Mouse (Mus musculus): ENCODE measurements around the gene Dhx58.
A peak's percentile ranks its signal among the peaks of the same experiment; 100 is the strongest.

Dhx58 gene

DNA sequence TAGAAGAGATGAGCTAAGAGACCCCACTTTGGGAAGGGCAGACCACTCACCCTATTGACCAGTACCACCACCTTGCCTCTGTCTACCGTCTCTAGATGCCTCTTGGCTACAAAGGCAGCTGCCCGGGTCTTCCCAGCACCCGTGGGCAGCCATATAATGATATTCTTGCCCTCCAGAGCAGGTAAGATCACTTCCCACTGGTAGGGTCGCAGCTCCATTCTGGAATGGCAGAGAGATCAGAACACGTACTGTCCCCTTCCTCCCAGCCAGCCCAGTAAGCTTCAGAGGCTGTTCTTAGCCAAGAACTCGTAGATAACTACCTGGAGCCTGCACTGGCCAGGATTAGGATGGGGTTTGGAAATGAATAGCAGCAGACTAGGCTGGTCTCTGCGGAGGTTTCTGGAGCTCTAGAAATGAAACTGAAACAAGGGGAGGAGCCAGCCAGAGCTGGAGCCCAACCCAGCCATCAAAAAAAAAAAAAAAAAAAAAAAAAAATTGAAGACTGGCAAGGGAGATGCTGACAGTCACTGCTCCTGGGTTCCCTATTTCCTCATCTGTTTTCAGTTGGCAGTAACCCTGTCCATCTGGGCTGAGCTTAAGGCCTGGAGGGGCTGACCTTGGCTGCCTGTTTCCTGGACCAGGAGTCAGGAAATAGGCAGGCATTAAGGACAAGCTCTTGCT is at the start of gene Dhx58:
Gene Dhx58, minus strand, starts transcription at position 421 of the 681 bp plus-strand sequence.
- no peak for DNase-seq (ENCODE audit: low spot score in 2 of 2)

- DNase-seq (ENCODE audit: low spot score in 2 of 2), result no peak
Measured at GRCm38 (mm10) chr11:100752294-100752693, 48.2 kb upstream of the Dhx58 start.

DNA sequence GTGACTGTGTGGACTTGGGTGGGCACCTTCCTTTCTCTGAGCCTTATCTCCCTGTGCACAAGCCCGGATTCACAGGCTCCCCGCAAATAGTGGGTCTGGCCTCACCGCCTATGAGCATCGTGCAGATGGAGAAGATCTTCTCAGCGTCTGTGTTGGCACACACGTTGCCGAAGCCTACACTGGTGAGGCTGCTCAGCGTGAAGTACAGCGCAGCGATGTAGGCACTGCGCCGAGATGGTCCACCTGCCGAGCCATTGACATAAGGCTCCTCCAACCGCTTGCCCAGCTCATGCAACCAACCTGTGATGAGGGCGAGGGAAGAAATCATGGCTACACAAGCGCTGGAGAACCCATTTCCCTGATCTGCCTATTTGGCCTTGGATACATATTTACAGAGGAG is 46.1 kb upstream of the Dhx58 start:
- no peak for DNase-seq (ENCODE audit: low spot score in 2 of 2)

GRCm38 (mm10) chr11:100749469-100749868 is 45.4 kb upstream of the Dhx58 start:
- no peak for DNase-seq (ENCODE audit: low spot score in 2 of 2)

- DNase-seq (ENCODE audit: low spot score in 2 of 2), result no peak
Measured at GRCm38 (mm10) chr11:100748620-100749019, 44.5 kb upstream of the Dhx58 start.

DNA sequence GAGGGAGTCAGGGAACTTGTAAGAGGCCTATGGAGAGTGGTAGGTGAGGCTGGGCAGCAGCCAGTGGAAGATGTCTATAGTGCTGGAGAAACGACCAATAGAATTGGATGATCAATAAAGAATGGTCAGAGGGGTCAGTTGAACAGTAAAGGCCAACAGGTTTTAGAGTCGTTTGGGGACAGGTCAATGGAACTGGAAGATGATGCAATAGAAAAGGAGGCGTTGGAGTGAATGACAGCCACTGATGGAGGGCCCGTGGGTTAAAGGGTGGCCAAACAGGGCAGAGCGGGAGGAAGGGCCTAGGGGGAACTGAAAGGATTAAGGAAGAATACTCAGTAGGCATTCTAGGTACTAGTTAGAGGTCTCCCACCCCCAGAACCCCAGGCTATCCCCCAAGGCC is 43.0 kb upstream of the Dhx58 start:
- DNase-seq (ENCODE audit: low spot score in 2 of 2), result no peak

GRCm38 (mm10) chr11:100746546-100746945 is 42.5 kb upstream of the Dhx58 start:
- DNase-seq (ENCODE audit: low spot score in 2 of 2), result no peak

DNA sequence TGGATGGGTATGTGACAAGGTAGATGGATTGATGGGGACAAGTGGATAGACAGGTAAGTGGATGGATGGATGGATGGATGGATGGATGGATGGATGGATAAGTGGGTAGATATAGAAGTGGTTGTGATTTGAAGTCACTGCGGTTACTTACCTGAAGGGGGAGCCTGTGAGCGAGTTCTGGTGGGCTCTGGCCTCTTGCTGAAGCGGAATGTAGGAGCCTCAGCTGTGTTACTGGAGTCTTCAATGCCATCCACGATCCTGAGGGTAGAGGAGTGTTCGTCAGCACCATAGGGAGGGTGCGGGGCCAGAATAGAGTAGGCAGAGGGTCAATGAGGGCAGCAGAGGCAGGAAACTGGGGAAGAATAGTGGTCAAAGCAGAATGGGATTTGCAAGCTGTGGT is 41.0 kb upstream of the Dhx58 start:
- peak in 1 of 2 experiments; percentile 44 for DNase-seq (ENCODE audit: low spot score in 2 of 2)

GRCm38 (mm10) chr11:100741348-100741747 is 37.3 kb upstream of the Dhx58 start:
- DNase-seq (ENCODE audit: low spot score in 2 of 2), result no peak

DNA sequence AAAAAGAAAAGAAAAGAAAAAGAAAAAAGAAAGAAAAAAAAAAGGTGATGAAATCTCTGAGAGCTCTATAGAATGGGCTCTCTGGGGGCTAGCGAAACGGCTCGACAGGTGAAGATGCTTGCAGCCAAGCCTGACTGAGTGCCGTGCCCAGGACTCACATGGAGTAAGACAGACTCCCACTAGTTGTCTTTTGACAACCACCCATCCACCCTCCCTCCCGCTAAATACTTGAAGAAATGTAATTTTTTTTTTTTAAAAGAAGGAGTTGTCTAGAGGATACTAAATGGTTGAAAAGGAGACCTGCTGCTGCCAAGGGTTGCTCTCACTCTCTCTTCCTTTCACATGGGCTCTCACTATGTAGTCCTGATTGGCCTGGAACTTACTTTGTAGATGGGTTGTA is 34.7 kb upstream of the Dhx58 start:
- DNase-seq (ENCODE audit: low spot score in 2 of 2), result no peak

GRCm38 (mm10) chr11:100738066-100738604 is 34.1 kb upstream of the Dhx58 start, which contains the start of gene Rab5c:
Gene Rab5c, minus strand, starts transcription at chr11:100738215.
- peak; percentile 96 to 98 for DNase-seq (ENCODE audit: low spot score in 2 of 2)

DNA sequence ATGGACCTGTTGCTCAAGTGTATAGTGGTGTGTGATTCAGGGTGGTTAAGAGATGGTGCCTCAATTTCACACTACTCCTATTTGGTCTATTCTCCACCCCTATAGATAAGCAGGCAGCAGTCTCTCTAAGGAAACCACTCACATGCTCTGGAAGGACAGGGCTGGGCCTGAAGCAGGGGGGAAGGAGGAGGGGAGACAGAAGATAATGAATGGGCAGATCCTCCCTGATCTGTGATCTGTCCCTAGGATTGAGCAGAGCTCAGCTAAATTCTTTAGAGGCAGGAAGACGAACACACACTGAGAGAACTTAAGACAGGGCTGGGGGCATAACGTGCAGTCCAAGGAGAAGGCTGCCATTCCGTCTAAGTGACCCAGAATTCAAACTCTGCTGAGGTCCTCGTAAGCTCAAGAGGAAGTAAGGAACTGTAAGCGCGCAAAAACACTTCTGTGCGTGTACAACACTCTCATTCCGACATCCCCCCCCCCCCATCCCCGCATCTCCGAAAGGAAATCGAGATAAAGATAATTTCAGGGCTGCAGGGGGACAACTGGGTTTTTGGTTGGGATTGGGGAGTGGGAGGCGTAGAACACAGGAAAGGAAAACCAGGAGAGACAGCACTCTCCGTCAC is 33.1 kb upstream of the Dhx58 start:
- DNase-seq (ENCODE audit: low spot score in 2 of 2), result no peak

DNA sequence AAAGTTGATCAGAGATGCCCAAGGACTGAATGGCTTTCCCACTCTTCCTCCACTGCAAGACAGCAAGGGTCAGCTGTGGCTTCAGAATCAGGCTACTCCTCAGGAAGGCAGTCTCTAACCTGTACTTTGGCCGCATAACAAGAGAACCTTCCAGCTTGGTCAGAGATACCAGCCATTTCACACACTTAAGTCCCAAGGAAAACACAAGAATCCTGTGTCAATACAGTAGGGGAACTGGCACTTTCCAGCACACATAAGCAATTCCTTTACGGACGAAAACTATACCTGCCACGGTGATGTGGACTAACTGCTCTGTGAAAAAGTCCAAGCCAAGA is 32.6 kb upstream of the Dhx58 start:
- no peak for DNase-seq (ENCODE audit: low spot score in 2 of 2)

DNA sequence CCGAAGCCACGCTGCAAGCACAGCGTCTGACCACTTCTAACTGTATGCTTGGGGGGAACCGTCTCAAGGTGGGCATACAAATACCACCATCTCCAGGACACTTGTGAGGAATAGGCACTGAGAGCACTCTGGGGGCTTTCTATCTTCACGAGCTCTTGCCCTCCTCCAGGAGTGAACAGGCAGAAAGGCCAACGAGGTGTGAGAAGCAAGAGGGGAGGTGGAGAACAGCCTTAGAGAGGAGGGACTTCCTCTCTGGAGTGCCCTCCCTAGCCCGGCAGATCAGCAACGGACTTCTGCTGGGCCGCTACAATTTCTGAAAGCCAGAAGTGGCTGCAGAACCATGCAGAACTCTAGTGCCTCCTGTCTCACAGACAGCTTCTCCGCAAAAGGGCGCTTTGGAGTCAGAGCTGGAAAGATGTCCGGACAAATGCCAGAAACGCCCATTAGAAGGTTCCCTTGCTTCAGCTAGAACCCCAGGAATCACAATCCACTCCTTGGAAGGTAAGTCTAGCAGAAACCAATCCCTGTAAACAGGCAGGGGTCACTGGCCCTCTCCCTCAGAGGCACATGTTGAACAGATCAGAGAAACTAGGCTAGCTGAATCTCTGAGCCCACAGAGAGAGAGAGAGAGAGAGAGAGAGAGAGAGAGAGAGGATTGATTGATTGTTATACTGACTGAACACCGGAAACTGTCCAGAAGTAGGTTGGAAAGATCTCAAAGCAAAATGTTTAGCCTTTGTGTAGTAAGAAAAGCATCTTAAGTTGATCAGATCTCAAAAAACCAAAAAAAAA is 32.1 kb upstream of the Dhx58 start:
- DNase-seq (ENCODE audit: low spot score in 2 of 2), result peak in 1 of 2 experiments; percentile 9

- no peak for DNase-seq (ENCODE audit: low spot score in 2 of 2)
Measured at GRCm38 (mm10) chr11:100735134-100735865, 31.2 kb upstream of the Dhx58 start.

DNA sequence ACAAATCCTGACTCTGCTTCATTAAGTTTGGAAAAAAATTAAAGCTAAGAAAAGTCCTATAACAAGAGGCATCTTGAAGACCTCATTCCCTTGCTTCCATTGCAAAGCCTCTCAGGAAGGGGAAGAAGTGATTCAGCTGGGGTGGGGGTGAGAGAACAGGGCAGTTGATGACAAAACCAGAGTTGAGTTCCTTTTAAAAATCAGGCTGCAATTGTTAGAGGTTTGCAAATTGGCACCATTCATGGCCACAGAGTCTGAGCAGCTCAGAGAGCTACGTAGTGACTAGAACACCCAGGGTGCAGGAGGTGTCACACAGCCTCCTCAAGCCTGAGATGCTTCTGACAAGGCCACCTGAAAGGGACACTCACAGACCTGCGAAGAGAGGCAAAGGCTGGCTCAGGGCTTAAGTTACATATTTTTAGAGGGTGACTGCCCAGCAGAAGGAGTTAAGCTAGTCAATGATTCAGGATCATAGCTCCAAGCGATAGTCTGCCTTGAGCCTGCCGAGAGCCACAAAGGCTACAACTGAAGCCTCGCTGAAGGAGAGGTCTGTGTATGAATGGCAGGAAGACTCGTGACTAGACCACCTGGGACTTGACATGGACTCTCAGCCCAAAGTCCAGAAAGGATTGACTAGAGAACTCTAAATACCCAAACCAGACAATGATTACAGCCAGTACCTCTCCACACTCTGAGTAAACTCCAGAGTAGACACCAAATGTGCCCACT is 26.6 kb upstream of the Dhx58 start:
- DNase-seq (ENCODE audit: low spot score in 2 of 2), result no peak

- DNase-seq (ENCODE audit: low spot score in 2 of 2), result no peak
Measured at GRCm38 (mm10) chr11:100729976-100730375, 25.9 kb upstream of the Dhx58 start.

- no peak for DNase-seq (ENCODE audit: low spot score in 2 of 2)
Measured at GRCm38 (mm10) chr11:100728601-100729000, 24.5 kb upstream of the Dhx58 start.

- DNase-seq (ENCODE audit: low spot score in 2 of 2), result no peak
Measured at GRCm38 (mm10) chr11:100727201-100727600, 23.1 kb upstream of the Dhx58 start.

DNA sequence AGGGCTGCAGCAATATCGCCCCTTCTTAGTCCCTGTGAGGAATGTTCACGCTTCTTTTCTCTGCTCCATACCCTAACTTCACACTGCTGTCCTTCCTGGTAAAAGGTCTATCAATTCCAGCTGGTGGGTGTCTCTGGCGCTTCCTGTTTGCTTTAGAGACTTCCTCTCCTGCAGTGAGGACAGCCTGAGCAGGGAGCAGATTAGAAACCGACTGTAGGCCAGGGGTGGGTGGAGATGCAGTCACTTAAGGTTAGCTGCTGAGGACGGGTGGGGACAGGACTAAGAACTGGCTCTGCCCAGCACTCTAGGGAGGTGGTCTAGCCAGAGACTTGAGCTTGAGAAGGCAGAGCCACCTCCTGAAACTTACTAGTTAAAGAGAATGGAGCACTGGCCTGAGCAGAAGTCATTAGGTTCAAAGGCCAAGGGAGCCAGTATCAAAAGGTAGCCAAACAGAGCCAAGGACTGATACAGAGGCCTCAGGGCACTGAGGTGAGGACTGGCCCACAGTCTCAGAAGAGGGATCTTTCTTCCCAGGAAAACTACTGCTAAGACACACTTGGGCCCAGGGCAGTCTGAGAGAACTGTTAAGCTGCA is 20.9 kb upstream of the Dhx58 start:
- DNase-seq (ENCODE audit: low spot score in 2 of 2), result no peak

All from spleen, postnatal 14 days (tissue).